Mouse (Mus musculus): ENCODE results near the gene Hoxb5.
A peak's percentile ranks its signal among the peaks of the same experiment; 100 is the strongest.

The Hoxb5 gene

DNA sequence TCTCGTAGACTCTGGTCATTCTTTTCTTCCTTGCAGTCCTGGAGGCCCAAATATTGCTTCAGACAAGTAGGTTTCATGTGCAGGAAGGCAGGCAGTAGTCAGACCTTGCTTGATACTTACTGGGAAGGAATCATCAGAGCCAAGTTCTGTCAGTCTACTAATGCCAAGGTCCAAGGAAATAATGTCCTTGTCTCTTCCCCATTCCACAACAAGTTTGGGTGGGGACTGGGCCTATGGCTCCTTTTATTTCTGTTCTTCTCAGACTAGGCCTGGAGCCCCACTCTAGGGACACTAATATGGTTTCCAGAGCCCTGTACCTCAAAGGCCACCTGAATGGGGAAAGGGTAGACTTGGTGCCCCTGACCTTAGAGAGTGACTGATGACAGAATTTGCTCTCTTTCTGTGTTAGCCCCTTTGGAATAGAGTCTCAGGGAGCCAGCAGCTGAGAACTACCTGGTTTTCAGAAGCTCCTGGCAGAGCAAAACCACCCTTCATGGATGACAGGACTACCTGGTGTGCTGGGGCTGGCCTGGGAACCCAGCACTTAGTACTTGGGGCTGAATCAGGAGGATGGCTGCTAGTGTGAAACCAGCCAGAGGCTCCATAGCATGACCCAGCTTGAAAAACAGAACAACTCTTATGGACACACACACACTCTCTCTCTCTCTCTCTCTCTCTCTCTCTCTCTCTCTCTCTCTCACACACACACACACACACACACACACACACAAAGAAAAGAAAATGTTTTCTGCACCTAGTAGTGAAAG is 14.5 kb upstream of the Hoxb5 start:
- DNase-seq (ENCODE audit: low spot score), result no peak

DNA sequence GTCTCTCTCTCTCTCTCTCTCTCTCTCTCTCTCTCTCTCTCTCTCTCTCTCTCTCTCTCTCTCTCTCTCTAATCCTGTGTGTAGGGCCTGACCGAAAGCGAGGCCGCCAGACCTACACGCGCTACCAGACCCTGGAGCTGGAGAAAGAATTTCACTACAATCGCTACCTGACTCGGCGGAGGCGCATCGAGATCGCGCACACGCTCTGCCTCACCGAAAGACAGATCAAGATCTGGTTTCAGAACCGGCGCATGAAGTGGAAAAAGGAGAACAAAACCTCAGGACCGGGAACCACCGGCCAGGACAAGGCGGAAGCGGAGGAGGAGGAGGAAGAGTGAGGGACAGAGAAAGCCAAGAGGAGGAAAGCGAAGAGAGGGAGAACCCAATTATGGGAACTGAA is 13.8 kb upstream of the Hoxb5 start:
- no peak for DNase-seq (ENCODE audit: low spot score)

DNA sequence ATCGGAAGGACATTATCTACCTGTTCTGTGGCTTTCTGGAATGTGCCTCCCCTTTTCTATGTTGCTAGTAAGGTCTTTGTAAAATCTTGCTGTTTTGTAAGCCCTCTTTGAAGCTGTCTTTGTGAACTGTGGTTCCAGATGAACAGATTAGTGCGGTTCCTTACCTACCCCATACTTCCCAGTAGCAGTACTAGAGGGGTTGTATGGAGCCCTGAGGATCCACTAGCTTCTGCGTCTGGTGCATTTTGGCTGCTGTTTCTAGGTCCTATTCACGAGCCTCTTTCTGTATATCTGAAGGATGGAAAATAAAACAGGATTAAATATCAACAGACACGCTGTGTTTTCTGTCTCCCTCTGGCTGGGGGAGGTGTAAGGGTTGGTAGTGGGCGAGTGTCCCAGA is 13.3 kb upstream of the Hoxb5 start:
- no peak for DNase-seq (ENCODE audit: low spot score)

DNA sequence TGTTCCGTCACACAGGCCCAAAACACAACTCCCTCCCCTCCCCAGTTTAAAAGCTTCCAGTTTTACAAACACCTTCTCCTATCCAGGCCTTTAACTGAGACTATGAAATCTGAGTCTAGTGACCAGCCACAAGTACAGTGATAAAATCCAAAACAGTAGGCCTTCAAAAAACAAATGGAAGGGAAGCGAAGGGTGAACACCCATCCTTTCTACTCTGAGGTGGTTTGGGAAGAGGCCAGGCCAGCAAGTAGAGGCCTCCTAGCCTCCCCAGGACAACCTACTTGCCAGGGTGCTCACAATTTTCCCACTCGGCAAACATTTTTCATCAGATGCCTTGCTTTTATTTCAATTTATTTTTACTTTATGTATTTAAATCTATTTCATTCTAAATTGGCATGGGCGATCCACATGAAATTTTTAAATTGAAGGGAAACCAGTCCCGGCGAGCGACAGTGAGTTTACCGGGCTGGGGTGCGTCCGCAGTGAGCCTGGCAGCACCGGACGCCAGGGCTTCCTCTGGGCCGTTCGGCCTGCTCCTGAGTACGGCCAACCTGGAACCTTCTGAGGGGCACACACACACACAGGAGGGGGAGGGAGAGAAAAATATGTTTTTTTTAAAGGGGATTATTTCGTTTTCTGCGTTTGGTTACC is 12.3 kb upstream of the Hoxb5 start:
- no peak for DNase-seq (ENCODE audit: low spot score)

DNA sequence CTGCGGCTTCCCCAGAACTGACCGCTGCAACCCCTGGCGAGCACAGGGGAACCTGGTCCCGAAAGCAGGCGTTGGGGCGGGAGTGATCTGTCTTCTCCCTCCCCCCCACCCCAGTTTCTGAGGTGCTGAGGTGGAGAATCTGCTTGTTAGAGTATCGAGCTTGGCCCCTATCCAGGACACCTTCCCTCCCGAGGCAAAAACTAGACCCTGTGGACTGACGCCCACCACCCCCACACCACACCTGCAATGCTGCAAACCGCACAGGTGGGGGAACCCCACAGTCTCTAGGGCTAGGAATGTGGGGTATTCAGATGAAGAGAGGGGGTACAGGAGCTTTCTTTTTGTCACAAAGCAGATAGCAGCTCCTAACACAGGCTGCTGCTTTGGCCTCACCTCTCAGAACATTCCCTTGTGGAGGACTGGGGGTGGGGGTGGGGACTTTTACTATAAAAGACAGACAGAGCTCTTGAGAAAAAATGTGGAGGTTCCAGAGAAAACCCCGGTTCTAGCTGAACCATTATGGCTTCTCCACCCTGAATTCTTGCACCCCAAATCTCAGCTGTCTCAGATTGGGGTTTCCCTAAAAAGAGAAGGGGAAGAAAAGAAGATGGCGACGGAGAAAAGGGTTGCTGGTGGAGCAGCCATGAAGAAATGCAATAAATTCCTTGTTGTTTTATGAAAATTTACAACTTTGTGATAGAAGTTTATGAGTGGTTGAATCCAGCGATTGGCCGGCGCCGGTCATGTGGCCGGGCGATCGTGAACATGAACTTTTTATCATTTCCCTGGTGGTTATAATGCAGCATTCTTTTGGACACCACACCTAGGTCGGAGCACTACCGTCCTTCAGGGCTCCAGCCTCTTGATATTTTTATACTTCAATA is 11.2 kb upstream of the Hoxb5 start, which contains the start of gene Hoxb6:
Gene Hoxb6 (plus strand): TSS at position 796 of the 884 bp plus-strand sequence.
- no peak for DNase-seq (ENCODE audit: low spot score)

DNA sequence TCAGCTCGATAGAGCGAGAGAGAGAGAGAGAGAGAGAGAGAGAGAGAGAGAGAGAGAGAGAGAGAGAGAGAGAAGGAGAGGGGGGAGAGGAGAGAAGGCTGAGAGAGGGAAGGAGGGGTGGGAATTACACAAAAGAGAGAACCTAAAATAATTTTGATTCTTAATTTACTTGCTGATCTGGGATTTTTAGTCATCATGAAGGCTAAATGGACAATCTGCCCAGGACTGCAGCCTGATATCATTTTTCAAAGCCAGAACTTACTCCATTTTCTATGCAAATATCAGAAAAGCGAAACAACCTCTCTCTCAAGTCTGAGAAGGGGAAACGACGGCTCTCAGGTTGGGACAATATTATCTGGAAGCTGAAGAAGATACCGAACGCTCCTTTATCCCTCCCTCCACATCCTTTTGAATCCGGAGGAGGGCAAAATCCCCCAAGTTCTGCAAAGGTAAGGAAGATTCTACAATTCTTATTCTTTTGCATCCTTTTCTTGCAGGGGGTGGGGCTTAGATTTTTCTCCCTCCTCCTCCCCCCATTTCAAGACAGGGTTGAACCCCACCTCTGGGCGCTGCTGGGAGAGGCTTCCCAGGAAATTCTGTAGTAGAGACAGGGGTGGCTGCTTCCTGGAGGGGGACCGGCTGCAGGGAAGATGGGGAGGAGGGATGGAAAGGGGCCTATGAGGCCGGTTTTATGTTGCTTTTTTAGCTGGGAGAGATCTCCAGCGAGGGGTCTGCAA is 10.4 kb upstream of the Hoxb5 start:
- DNase-seq (ENCODE audit: low spot score), result no peak

DNA sequence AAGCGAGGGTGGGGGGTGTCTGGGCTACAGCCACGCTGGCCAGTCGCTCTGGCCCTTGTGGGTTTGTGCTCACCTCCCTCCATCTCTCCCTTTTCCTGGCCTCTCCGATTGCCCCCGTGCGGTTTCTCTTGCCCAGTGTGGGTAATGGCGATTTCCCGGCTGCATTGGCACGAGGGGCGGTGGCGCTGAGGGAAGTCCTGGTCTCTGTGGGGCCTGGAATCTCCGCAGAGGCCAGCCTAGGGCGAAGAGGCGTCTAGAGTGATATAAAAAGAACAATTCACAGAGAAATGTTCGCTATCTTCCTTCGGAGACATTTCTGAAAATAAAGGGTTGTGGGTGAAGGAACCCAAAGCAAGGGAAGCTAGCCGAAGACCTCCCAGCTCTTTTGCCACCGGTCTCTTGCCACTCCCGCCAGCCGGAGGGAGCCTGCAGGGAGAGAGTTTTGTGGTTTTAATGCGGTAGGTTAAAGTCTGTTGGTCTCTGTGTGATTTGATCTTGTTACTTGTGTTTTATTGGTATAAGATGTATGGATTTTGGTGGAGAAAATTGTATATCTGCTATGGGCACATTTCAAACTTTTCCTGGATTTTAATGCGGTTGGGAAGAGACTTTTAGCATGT is 9.7 kb upstream of the Hoxb5 start:
- no peak for DNase-seq (ENCODE audit: low spot score)

DNA sequence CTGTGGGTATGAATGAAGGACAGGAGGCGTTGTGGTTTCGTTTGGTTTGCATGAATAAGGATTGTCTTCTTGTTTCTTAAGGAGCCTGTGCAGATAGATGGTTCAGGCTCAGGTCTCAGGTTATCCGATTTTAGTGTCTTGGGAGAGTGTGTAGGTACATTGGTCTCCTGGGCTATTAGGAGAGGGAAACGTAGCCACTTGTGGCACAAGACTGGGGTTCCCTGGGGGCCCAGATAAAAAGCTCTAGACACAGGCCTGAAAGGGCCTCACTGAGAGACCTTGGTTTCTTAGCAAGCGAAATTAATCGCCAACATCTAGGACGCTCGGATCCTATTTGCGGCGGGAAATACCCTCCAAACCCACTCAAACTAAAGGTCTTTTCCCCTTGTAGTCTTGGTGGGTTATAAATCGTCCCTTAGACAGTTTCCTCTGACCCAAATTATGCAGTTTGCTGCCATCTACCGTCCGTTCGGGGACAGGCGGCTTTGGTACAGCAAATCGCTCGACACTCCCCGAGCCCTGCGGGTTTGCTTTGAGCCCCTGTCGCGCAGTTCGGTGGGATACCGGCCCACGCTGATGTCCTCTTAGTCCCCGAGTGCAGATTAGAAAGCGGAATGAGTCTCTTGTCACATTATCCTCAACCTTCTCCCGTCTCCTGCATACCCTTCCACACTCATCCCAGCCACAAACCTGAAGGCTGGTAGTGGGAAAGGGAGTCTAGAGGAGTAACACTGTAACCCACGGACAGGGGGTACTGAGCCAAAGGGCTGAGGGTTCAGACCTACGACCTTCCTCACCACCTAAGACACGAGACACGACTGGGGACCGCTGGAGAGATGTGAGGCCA is 8.7 kb upstream of the Hoxb5 start:
- peak; percentile 69 for DNase-seq (ENCODE audit: low spot score)

DNA sequence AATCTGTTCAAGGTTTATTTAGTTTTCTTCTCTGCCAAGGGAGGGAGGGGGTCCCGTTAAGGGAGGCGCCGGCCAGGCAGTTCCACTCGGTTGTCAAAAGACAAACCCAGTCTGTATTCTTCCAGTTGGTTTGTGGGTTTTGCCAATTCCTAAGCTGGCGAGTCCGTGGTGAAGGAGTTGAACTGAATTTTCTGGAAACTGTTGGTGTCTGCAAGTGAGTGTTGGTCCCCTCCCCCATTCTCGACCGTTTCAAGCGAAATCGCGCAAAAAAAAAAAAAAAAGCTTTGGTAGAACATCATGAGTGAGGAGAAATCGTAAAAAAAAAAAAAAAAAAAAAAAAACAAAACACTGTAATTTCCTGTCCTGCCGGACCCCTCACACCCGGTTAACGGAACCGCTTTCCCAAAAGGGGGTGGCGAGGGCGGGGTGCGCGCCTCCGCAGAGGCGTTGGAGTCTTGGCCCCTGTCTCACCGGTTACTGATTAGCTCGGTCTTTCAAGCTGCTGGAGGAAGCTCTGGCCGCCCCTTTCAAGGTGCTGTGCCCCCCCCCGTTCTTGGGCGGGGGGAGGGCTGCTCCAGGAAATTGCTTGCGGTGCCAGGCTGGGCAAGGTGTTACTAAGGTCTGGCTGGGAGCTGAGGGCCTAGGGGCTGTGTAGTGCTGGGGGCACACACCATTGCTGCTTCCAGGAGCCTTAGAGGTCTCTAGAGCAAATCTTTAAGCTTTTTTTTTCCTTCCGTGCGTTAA is 7.9 kb upstream of the Hoxb5 start:
- DNase-seq (ENCODE audit: low spot score), result no peak

DNA sequence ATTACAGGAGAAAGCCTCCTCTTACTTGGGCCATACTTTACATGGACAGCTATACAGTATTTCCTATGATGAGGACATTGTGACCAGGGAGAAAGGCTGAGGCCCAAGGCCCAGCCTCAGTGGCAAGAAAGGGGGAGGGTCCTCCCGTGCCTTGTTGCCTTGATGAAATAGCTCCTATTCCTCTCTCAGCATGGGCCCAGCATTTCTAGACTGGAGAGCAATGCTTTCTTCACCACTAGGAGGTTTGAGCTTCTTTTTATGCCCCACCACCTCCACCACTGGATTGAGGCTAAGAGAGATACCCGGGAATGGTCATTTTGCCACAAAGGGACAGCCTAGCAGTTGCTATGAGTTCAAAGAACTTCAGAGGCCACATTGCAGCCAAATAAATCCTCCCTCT is 6.1 kb upstream of the Hoxb5 start:
- no peak for DNase-seq (ENCODE audit: low spot score)

DNA sequence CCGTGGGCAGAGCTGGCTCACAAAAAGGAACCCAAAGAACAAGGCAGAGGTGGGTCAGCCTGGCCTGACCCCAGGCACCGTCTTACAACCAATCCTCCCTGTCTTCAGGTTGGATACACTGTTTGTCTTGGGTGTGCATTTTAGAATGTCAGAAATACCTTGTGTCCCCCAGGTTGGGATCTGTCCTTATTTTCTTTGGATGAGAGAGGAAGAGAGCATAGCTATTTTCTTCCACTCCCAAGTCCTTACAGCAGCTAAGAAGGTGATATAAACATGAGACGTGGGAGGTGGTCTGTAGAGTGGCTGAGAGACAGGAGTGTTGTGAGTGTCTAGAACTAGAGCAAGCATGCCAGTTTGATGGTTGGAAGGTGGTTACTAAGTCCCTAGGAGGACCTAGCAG is 5.7 kb upstream of the Hoxb5 start:
- DNase-seq (ENCODE audit: low spot score), result no peak

DNA sequence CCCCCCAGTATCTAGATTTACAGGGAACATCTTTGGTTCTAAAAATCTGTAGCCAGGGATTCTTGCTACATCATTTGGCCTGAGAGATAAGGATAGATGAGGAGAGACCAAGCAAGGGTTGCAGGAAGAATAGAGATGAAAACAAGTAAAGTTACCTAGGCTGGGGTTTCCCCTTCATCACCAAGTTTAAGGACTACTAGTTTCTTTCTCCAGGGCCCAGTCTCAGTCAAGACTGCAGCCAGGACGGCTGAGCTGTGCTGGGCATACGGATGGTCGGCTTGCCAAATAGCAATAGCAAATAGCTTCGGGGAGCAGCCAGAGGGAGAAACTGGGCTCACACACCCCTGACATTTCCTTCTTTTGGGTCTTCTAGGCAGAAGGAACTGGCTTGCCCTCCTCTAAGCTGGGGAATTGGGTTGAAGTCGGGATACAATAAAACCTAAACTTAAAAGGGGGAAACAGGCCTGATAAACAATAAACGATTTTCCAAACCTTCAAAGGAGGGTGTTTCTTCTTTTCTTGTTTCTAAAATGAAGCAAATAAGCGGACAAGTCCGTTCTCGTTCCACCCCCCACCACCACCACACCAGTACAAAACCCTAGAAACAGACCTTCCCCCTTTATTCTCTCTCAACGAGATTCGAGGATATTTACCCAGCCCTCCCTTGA is 5.0 kb upstream of the Hoxb5 start:
- DNase-seq (ENCODE audit: low spot score), result no peak

DNA sequence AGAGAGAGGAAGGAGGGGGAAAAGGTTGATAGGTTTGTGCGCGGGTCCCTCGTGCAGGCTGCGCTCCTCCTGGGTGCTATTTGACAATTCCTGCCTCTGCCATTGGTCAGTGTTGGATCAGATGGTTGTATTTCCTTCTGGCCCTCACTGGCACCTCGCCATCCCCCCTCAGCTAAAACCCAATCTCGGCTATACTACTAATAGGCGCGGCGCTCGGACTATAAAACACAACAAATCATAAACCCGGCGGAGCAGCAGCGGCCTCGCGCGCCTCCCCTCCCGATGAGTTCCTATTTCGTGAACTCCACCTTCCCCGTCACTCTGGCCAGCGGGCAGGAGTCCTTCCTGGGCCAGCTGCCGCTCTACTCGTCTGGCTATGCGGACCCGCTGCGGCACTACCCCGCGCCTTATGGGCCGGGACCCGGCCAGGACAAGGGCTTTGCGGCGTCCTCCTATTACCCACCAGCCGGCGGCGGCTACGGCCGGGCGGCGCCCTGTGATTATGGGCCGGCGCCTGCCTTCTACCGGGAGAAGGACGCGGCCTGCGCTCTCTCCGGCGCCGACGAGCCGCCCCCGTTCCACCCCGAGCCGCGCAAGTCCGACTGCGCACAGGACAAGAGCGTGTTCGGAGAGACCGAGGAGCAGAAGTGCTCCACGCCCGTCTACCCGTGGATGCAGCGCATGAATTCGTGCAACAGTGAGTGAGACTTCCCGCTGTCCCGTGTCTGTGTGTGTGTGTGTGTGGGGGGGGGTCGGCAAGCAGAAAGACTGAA is 4.1 kb upstream of the Hoxb5 start:
- no peak for DNase-seq (ENCODE audit: low spot score)

DNA sequence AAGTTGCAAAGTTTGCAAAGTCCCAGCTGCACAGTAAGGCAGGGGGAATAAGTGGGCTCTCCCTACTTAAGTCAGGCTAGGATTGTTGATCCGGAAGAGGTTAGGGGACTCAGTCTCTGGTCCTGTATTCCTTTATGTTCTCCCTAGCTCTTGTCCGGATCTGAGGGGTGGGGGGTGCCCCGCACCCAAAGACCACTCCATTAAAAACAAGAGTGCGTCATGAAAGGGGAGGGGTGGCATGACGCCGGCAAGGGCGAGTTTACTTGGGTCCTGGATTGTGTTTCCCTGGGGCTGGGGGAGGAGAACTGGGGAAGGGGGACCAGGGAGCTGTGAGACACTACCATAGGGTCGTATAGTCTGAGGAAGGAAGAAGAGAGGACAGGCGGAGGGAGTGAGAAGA is 3.4 kb upstream of the Hoxb5 start:
- DNase-seq (ENCODE audit: low spot score), result no peak

DNA sequence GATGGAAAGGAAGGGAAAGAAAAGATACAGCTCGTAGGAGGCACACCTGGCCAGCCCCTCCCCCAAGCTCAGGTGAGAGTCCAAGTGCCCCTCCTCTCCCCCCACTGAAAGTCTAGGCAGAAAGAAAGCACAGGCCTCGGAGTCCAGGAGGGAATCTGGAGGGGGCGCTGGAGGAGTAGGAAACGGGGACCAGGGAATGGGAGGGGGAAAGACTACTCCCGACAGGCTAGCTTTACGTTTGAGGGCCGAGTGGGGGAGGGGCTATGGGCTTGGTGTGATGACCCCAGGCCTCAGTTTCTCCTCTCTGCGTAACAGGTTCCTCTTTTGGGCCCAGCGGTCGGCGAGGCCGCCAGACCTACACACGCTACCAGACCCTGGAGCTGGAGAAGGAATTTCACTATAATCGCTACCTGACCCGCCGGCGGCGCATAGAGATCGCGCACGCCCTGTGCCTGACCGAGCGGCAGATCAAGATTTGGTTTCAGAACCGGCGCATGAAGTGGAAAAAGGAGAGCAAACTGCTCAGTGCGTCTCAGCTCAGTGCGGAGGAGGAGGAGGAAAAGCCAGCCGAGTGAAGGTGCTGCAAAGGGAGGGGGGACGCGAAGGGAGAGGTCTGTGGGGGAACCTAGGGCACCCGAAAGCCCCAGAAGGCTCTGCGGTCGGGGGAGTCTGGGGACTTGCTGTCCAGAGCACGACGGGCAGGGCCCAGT is 2.6 kb upstream of the Hoxb5 start:
- no peak for DNase-seq (ENCODE audit: low spot score)

DNA sequence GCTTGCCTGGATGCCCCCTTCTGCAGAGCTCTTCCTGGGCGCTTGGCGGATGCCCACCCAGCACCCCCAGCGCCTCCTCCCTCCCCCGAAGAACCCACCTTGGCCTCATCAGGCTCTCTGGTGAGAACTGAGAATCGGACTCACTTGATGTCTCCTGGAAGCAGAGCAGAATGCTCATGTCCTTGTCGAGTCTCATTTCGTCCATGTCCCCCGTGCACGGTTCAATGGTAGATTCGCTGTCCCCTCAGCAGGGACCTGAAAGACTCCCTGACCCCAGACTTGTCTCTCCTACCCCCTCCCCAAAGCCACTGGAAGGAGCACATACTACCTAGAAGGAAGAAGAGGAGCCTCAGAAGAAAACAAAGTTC is 2.1 kb upstream of the Hoxb5 start:
- no peak for DNase-seq (ENCODE audit: low spot score)

DNA sequence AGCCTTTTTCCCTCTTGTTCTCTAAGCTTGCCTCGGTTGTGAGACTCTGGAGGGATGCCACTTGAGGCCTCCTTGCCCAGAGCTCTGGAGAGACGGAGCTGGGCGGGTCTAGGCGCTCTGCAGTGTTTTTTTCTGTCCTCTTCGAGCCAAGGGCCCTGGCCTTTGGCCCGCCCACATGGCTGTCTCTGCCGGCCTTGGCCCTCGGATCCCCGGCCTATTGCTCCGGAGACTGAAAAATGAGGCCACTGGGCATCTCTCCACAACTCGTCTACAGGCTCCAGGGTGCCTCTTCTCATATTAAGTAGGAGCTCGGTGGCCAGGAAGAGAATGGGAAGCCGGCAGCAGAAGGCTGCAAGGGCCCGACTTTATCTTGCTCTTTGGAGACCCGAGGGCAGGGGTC is 1.3 kb upstream of the Hoxb5 start:
- DNase-seq (ENCODE audit: low spot score), result peak; percentile 62

Data from ovary, postnatal 36 days (tissue).